Comparison of ENCODE assay signal across 8 mouse cellular contexts in genomic region chr2:148679346-148679745, GRCm38 (mm10). TPM values are rescaled to one million over a fixed set of nuclear protein-coding genes. Genes with fewer than 3 reads are reported as not detected.
DNase-seq lines count a peak whose midpoint lies in the region; ATAC-seq and TF ChIP-seq lines count a peak whose summit lies in the region.

No protein-coding gene starts in this region.

- H3K36me3 ChIP-seq in hindbrain, postnatal 0 days (ENCODE audit: insufficient read depth, low read length) = peaks cover 19% of the 10 kb centered on the region

- H3K9ac ChIP-seq in hindbrain, postnatal 0 days (replicated peaks; ENCODE audit: low read length) = no peak overlapping the region; the same call in 1 of the 2 replicates

- H3K9me3 ChIP-seq in hindbrain, postnatal 0 days (ENCODE audit: low read length) = no peaks in the 10 kb centered on the region

- peak overlapping the region; percentile 24; the same call in 1 of the 2 replicates for H3K4me3 ChIP-seq in brown adipose tissue, adult 24 weeks (ENCODE audit: insufficient read depth, low read depth, low read length)
- no peak overlapping the region for H3K4me3 ChIP-seq in hindbrain, postnatal 0 days (ENCODE audit: low read length)

- peaks cover 6% of the 10 kb centered on the region; the same call in 1 of the 2 replicates for H3K4me1 ChIP-seq in brown adipose tissue, adult 24 weeks (ENCODE audit: control insufficient read depth, insufficient read depth, insufficient read length, low read length)
- H3K4me1 ChIP-seq in hindbrain, postnatal 0 days (ENCODE audit: insufficient read depth, low read length) = peaks cover 16% of the 10 kb centered on the region

- peak overlapping the region; percentile 74 for H3K27ac ChIP-seq in brown adipose tissue, adult 24 weeks (replicated peaks; ENCODE audit: low read depth, low read length)
- peak overlapping the region; percentile 69 for H3K27ac ChIP-seq in hindbrain, postnatal 0 days

- H3K4me2 ChIP-seq in hindbrain, postnatal 0 days (ENCODE audit: low read depth, low read length) = peak overlapping the region; percentile 93

- H3K27me3 ChIP-seq in hindbrain, postnatal 0 days (ENCODE audit: insufficient read depth, low read length) = no peaks in the 10 kb centered on the region

- WGBS in hindbrain, postnatal 0 days = 5% methylated on average over 9 of the region's 9 CpGs

- no peak for TF ChIP-seq CTCF in hindbrain, postnatal 0 days (IDR thresholded peaks at IDR 0.05; ENCODE audit: low read depth)

- DNase-seq in ES-CJ7 (ENCODE audit: low read depth, low spot score) = peak; percentile 93
- DNase-seq in gastrocnemius, adult 8-10 months (ENCODE audit: low spot score in 2 of 2) = peak; percentile 24 to 53
- peak; percentile 69 for DNase-seq in hindbrain, postnatal 0 days (ENCODE audit: low spot score)
- DNase-seq in left cerebral cortex, adult 18-20 months (ENCODE audit: low spot score in 2 of 2) = peak; percentile 27 to 32
- peak; percentile 26 for DNase-seq in lung, postnatal 14 days
- peak; percentile 31 for DNase-seq in right cerebral cortex, postnatal 25 days

- 0 out of 2 replicates have a peak, but pooled peaks have one; percentile 5 for ATAC-seq in hindbrain, postnatal 0 days
- ATAC-seq in erythroblast, adult 5-6 weeks (replicated peaks; ENCODE audit: low FRiP score, poor library complexity, severe bottlenecking) = no peak

RNA-seq across cellular contexts. Expression of gene Gzf1, which starts 1.5 kb away (rescaled TPM):
- polyA plus RNA-seq in brown adipose tissue, adult 24 weeks (2012; ENCODE audit: insufficient read depth, insufficient read length, missing spikeins) = 14.9 and 18.0 TPM in 2 replicates
- total RNA-seq in gastrocnemius, adult 8-10 months (2022) = 10 to 100 TPM; 19.2 to 27.7 (median 23.9) TPM
- 21.4 and 24.1 TPM in 2 replicates for total RNA-seq in hindbrain, postnatal 0 days (2014; rRNA removed)
- polyA plus RNA-seq in hindbrain, postnatal 0 days (2015; fragmentation: Nextera tagmentation; extraction: Ambion mirVana) = 15.5 and 17.3 TPM in 2 replicates
- total RNA-seq in left cerebral cortex, adult 18-20 months (2021) = 10 to 100 TPM; 29.5 to 31.5 TPM
- total RNA-seq in erythroblast, adult 5-6 weeks (2015; ENCODE audit: low replicate concordance) = 3.1 and 5.6 TPM in 2 replicates
- total RNA-seq in erythroblast, adult 5-6 weeks (2017; ENCODE audit: low replicate concordance) = 4.5 and 5.3 TPM in 2 replicates

RNA-seq across cellular contexts. Expression of gene Nxt1, which starts 6.9 kb away (rescaled TPM):
- polyA plus RNA-seq in brown adipose tissue, adult 24 weeks (2012; ENCODE audit: insufficient read depth, insufficient read length, missing spikeins) = 11.0 and 18.8 TPM in 2 replicates
- 1 to 10 TPM; 6.0 to 8.0 (median 6.6) TPM for total RNA-seq in gastrocnemius, adult 8-10 months (2022)
- total RNA-seq in hindbrain, postnatal 0 days (2014; rRNA removed) = 22.9 and 35.3 TPM in 2 replicates
- polyA plus RNA-seq in hindbrain, postnatal 0 days (2015; fragmentation: Nextera tagmentation; extraction: Ambion mirVana) = 34.0 and 37.8 TPM in 2 replicates
- total RNA-seq in left cerebral cortex, adult 18-20 months (2021) = 10 to 100 TPM; 12.9 to 15.9 TPM
- 10.7 and 19.6 TPM in 2 replicates for total RNA-seq in erythroblast, adult 5-6 weeks (2015; ENCODE audit: low replicate concordance)
- 9.6 and 23.8 TPM in 2 replicates for total RNA-seq in erythroblast, adult 5-6 weeks (2017; ENCODE audit: low replicate concordance)

RNA-seq across cellular contexts. Expression of gene Napb, which starts 52.9 kb away (rescaled TPM):
- 0.40 and 1.0 TPM in 2 replicates for polyA plus RNA-seq in brown adipose tissue, adult 24 weeks (2012; ENCODE audit: insufficient read depth, insufficient read length, missing spikeins)
- total RNA-seq in gastrocnemius, adult 8-10 months (2022) = 1 to 10 TPM; 4.1 to 6.1 (median 4.8) TPM
- total RNA-seq in hindbrain, postnatal 0 days (2014; rRNA removed) = 115 and 125 TPM in 2 replicates
- polyA plus RNA-seq in hindbrain, postnatal 0 days (2015; fragmentation: Nextera tagmentation; extraction: Ambion mirVana) = 81.5 and 99.2 TPM in 2 replicates
- total RNA-seq in left cerebral cortex, adult 18-20 months (2021) = 100 to 1,000 TPM; 362 to 386 TPM
- total RNA-seq in erythroblast, adult 5-6 weeks (2015; ENCODE audit: low replicate concordance) = not detected in 2 replicates
- total RNA-seq in erythroblast, adult 5-6 weeks (2017; ENCODE audit: low replicate concordance) = 0.28 TPM in 1 of 2 replicates, not detected in the other

Comparison
In these comparisons a context has a peak if more than half of its experiments do, and no peak if none do; other contexts are left out.
1. DNase-seq: peak in every context shown above with its lines; median percentile 93 in ES-CJ7; 69 in hindbrain, postnatal 0 days; 38 in gastrocnemius, adult 8-10 months; 31 in right cerebral cortex, postnatal 25 days; 30 in left cerebral cortex, adult 18-20 months; 26 in lung, postnatal 14 days.
2. RNA of gene Napb, which starts 52.9 kb away (total RNA-seq): 362 to 386 TPM in left cerebral cortex, adult 18-20 months and 115 to 125 TPM in hindbrain, postnatal 0 days; 4.1 to 6.1 TPM in gastrocnemius, adult 8-10 months and 0.28 TPM in erythroblast, adult 5-6 weeks; every median in the first group is over 10 times any median in the second.